Mouse (Mus musculus) NIH3T3 (cell line): ENCODE results near the gene Tdp1.

Experiments
- DNase-seq: peaks from one replicate; pipeline ENCODE4 v3.0.0-alpha.2; 2012; ENCODE audit warnings: low read depth

The Tdp1 gene

GRCm38 (mm10) chr12:99958068-99959060 lies 74.0 kb downstream of the Tdp1 start:
- no peak for DNase-seq

DNA sequence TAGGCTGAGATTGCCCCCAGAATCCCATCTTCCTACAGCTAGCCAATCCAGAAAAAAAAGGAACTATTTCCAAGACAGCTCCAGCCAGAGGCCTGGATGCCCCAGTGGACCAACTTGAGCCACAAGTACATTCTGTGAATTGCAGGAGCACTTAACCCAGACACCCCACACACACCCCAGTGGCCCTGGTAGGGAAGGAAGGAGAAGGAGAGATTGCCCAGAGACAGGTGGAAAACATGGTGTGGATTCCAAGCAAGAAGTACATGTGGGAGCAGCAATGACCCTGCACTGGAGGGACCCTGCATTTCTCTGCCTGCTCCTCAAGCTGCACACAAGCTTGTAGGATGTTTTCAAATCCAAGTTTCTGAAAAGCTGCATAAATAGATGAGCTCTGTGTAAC lies 75.0 kb downstream of the Tdp1 start:
- DNase-seq: no peak

- DNase-seq: no peak
These were observed 75.6 kb downstream of the Tdp1 start for GRCm38 (mm10) chr12:99959930-99960329.

DNA sequence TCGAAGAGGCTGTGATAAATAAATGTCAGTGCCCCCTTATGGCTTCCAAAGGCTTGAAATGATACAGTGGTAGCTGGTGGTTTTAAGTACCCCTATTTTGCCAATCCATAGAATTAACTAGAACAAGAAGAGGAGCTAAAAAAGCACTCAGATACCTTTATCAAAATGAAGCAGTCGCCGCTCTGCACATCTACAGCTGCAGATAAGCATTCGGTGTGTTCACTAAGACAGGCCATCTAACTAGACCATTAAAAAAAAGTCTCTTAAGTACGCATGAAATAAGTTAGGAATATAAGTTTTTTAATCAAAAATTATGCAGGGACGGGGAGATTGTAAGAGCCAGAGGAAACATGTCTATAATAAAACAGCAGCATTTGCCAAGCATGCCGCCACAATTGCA lies 76.4 kb downstream of the Tdp1 start:
- DNase-seq: no peak

DNA sequence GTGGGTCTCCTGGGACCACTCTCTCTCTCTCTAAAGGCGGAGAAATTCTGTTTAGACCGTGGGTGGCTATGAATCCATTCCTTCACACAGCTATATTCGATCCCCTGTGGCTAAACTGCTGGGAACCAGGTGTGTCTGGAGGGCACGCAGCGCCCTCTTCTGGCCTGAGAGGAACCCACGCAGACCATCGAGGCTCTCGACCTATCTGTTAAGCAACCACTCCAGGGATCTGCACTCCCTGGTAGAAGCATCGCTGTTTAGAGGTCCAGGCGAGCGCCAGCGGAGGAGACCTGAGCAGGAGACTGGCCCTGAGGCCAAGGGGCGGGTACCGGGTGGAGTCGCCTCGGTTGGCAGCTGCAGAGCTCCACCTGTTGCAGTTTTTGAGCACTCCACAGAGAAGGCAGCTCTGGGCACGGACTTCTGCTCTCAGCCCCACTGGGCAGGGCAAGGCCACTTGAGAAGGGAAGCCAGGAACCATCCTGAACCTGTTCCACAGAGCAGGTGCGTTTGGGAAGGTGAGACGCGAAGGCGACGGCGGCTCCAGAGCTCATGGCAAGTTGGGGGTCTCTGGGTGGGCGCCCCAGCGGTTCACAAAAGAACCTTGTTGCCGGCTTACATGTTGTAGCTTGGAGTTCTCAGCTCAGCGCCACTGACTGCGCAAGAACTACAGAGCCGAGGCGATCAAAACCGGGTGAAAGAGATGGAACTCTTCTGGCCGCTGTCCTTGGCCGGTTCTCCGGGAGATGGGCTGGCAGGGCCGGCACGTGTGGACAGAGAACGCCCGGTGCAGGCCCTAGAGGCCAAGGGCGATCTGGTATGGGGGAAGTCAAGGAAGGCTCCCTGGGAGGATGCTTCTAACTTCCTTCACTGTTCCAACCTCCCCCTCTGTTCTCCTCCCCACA lies 80.2 kb downstream of the Tdp1 start, which contains the start of gene Kcnk13:
Gene Kcnk13, plus strand, starts transcription at position 199 of the 902 bp plus-strand sequence.
- DNase-seq: peak; percentile 85

- no peak for DNase-seq
These were observed 81.1 kb downstream of the Tdp1 start for GRCm38 (mm10) chr12:99965203-99966115.

GRCm38 (mm10) chr12:99966116-99966770 lies 81.9 kb downstream of the Tdp1 start:
- no peak for DNase-seq

DNA sequence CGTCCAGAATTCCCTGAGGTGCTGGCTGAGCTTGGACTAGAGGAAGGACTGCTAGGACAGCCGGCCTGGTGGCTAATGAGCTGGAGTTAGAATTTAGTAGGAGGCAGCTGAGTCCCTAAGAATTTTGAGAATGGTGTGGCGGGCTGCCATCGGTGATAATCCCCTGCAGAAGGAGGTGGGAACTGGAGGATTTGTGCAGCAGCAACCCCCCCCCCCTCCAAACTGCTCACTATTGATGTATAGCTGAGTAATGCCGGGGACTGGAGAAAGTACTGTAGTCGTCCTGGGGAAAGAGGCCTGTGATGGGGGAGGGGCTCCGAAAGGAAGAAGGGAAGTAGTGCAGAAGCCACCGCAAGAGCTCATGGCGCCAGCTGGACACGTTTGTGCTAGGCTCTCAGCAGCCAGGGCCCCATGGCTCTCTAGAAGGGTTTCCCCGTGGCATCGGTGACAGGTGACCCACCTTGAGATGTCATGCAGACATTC lies 82.6 kb downstream of the Tdp1 start:
- no peak for DNase-seq

- DNase-seq: no peak
These were observed 85.6 kb downstream of the Tdp1 start for GRCm38 (mm10) chr12:99969906-99970305.

DNA sequence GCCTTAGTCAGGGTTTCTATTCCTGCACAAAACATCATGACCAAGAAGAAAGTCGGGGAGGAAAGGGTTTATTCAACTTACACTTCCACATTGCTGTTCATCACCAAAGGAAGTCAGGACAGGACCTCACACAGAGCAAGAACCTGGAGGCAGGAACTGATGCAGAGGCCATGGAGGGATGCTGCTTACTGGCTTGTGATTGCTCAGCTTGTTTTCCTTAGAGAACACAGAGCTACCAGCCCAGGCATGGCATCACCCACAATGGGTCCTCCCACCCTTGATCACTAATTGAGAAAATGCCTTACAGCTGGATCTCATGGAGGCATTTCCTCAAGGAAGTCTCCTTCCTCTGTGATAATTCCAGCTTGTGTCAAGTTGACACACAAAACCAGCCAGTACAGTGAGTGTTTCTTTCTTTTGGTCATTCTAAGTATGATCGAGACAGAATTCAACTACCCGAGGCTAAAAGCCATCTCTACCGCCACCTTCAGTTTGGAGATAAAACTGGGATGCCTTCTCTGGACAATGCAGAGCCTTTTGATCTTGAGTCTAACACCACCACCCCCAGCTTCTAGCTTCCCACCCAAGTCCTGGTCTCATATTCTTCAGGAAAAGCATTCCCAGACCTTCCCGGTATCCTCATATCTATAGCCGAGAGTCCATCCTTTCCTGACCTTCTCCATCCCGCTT lies 87.0 kb downstream of the Tdp1 start:
- DNase-seq: peak; percentile 12

GRCm38 (mm10) chr12:99972825-99973224 lies 88.5 kb downstream of the Tdp1 start:
- DNase-seq: no peak

DNA sequence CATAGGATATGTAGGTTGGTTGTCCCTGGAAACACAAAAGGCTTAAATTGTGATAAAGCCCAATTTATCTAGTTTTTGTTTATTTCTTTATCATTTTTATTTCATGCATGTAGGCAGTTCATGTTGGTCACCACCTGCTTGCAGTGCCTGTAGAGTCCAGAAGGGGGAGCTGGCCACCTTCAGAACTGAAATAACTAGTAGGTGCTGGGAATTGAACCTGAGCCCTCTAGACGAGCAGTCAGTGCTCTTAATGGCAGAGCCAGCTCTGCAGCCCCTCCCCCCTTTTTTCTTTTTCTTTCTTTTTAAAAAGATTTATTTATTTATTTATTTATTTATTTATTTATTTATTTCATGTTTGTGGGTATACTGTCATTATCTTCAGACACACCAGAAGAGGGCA lies 89.3 kb downstream of the Tdp1 start:
- DNase-seq: peak; percentile 28

DNA sequence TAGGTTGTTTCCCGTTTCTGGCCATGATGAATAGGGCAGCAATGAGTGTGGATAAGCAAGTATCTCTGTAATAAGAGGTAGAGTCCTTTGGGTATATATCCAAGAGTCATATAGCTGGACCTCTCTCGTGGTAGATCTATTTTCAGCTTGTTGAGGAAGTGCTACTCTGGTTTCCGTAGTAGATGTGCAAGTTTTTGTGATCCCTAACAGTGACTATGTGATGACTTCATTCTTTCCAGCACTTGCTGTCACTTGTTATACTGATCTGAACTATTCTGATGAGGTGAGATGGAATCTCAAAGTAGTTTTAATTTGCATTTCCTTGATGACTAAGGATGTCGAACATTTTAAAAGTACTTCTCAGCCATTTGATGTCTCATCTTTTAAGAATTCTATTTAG lies 95.2 kb downstream of the Tdp1 start:
- no peak for DNase-seq

DNA sequence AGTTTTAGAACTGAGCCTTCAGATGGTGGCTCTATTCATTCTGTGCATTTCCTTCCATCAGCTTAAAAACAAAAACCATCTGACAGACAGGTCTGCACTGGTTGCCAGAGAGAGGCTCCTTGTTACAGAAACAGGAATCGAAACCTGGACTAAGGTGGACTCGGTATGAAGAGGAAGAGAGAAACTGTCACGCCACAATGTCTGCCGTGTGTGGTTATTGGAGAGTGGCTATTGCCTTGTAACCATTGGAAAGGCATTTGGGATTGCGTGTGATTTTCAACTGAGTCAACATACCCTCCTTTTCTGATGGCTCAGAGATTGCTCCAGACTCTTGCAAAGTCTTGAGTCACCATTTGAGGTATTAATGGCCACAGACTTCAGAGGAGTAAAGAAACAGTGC lies 102.5 kb downstream of the Tdp1 start:
- no peak for DNase-seq

- DNase-seq: no peak
These were observed 103.8 kb downstream of the Tdp1 start for GRCm38 (mm10) chr12:99988144-99988543.

DNA sequence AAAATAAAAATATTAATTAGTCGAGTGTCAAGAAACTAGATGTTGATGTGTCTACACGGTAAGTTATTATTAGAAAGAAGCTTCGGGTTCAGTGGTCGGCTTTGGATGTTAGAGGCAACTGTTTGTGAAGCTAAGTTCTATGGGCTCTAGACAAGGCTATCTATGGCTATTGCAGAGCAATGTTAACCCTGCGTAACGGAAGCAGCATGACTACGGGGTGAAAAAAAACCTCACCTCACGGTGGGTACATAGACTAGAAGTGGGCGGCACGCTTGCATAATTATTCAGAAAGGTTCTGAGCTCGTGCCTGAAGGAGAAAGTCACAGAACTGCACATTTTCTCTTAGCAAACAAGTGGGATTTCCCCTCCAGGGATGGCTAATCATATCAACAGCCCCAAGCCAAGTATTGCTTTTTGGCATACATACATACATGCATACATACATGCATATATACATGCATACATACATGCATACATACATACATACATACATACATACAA lies 108.1 kb downstream of the Tdp1 start:
- DNase-seq: no peak

DNA sequence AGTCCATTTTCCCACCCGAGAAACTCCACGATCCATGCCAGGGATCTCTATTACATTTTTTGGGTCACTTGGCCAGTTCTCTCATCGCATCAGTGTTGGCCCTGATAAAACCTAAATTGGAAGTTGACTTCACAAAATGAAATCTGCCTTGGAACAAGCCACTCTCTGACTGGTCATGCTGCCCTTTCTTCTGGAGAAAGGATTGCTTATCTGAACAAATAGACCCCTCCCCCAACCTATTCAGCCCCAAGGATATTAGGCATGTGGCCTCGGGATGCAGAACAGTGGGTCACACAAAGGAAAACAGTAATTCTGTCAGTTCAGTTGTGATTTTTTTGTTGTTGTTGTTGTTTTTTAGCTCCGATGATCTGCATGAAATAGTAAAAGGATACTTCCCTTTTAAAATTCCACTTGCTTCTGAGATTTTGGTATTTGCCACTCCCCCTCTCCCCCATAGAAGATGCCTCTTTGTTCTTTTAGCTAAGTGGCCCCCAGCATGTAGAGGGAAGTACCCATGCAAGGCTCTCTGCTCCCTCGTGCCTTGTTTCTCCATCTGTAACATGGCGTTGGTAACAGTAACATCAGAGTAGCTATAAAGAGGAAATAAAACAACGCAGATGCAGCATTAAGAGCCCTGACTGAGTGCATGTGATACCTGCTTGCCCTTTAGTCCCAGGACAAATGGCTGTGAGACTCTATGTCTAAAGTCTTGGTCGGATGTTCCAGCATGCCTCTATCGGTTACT lies 109.0 kb downstream of the Tdp1 start:
- DNase-seq: no peak

DNA sequence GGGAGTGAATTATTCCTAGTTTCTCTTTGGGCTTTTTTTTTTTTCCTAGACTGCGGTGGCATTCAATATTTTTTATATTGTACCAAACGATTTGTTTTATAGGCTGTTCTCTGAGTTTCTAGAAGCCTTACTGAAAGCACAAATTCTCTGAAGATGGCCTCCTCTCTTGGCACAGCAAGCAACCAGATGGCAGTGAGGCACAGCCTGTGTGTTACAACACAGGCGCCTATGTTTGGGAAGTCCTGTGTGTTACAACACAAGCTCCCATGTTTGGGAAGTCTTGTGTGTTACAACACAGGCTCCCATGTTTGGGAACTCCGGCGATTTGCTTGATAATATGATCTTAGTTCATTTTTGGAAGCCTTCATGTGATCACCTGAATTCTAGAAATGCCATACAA lies 111.6 kb downstream of the Tdp1 start:
- peak; percentile 9 for DNase-seq

GRCm38 (mm10) chr12:99999726-100000125 lies 115.4 kb downstream of the Tdp1 start:
- DNase-seq: no peak
